Mouse (Mus musculus) myocyte (in vitro differentiated cells): Measurements from ENCODE around the gene Rbmx.

Experiments
- CEBPB ChIP-seq: IDR thresholded peaks from 2 replicates; pipeline ENCODE4 v1.6.1; 2011; ENCODE audit warnings: mild to moderate bottlenecking, moderate library complexity; ENCODE audit not compliant: poor library complexity, insufficient read depth, severe bottlenecking
- E2F4 ChIP-seq: IDR thresholded peaks from one replicate; pipeline ENCODE4 v1.6.1; 2011; ENCODE audit warnings: mild to moderate bottlenecking, control low read depth, moderate library complexity; ENCODE audit not compliant: insufficient read depth
- MAX ChIP-seq: IDR thresholded peaks from one replicate; pipeline ENCODE4 v1.6.1; 2011; ENCODE audit warnings: low read depth, mild to moderate bottlenecking, control low read depth
- MYOG ChIP-seq, 3 experiments: IDR thresholded peaks; one replicate each; pipeline ENCODE4 v1.6.1; 2011; ENCODE audit warnings: control low read depth in 2 of 3, low read depth in 2 of 3, mild to moderate bottlenecking in 2 of 3; ENCODE audit not compliant: insufficient read length in 2 of 3, control insufficient read depth in 1 of 3, insufficient read depth in 1 of 3
- POLR2A ChIP-seq: IDR thresholded peaks from one replicate; pipeline ENCODE4 v1.6.1; 2011; ENCODE audit warnings: low read depth, mild to moderate bottlenecking, control low read depth, moderate library complexity; ENCODE audit not compliant: insufficient read length
- POLR2AphosphoS2 ChIP-seq: IDR thresholded peaks from one replicate; pipeline ENCODE4 v1.6.1; 2011; ENCODE audit warnings: low read depth, control low read depth; ENCODE audit not compliant: insufficient read length
- REST ChIP-seq: IDR thresholded peaks from one replicate; pipeline ENCODE4 v1.6.1; 2011; ENCODE audit warnings: mild to moderate bottlenecking, control low read depth, moderate library complexity; ENCODE audit not compliant: insufficient read depth, insufficient read length
- TCF12 ChIP-seq: IDR thresholded peaks from one replicate; pipeline ENCODE4 v1.6.1; 2011; ENCODE audit warnings: mild to moderate bottlenecking, control low read depth; ENCODE audit not compliant: poor library complexity, insufficient read depth, severe bottlenecking
- TCF3 ChIP-seq: IDR thresholded peaks from one replicate; pipeline ENCODE4 v1.6.1; 2011; ENCODE audit warnings: low read depth, control low read depth; ENCODE audit not compliant: insufficient read length
- USF1 ChIP-seq: IDR thresholded peaks from one replicate; pipeline ENCODE4 v1.6.1; 2011; ENCODE audit warnings: low read depth, mild to moderate bottlenecking, control low read depth, moderate library complexity

DNA sequence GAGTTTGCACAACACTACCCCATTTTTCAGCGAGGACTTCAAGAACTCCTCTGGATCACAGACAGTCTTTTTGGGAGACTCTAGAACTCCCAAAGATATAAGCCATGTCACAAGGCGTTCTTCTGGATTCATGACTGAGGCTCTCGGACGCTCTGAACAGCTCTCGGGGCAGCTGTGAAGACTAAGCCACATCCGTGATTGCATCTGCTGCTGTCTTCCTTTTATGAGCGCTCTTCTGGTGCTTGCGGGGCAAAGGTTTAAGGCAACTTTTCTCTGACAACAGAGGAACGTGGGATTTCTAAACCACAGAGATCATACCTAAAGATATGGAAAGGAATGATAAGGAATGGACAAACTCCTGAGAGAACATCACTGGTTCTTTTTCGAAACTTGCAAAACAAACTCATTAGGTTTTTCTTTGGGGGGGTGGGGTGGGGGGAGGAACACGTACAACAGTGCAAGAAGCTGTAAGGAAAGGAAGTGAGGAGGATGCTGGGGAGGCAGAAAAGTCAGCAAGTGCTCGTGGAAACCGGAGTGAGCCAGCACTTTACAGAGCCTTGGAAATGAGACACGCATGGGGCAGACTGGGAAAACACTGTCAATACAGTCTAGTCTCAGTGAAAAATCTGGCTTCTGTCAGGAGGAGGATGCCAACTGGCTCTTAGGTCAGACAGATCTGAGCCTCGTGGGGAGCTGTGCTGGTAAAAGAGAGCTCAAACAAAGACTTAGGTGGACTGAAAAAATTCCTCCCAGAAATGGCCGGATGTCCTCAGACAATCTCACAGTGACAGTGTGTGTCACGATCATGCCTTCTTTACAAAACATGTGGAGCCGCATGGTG, 54.2 kb downstream of the Rbmx start, which contains the start of gene Arhgef6:
- TF ChIP-seq TCF3, result no peak
- TF ChIP-seq REST, result no peak
- TF ChIP-seq MAX, result no peak
- no peak for TF ChIP-seq MYOG (IDR thresholded peaks at IDR 0.05; ENCODE audit: control insufficient read depth in 1 of 3, insufficient read depth in 1 of 3, insufficient read length in 2 of 3, low read depth in 2 of 3)
- TF ChIP-seq E2F4, result no peak
- TF ChIP-seq POLR2A, result no peak
- TF ChIP-seq CEBPB, result no peak
- no peak for TF ChIP-seq USF1
- no peak for TF ChIP-seq TCF12
- TF ChIP-seq POLR2AphosphoS2, result no peak
